Mouse (Mus musculus) kidney, embryonic 14.5 days (tissue): ENCODE data around the gene Hrc. TPM values are rescaled to one million over a fixed set of nuclear protein-coding genes. Genes with fewer than 3 reads are reported as not detected.
A peak's percentile ranks its signal among the peaks of the same experiment; 100 is the strongest.

ENCODE experiments used
- ATAC-seq: fragments of 200-750 bp; cut with Nextera tagmentation; 2 replicates; pipeline ENCODE4 v1.8.0; 2017; ENCODE audit warnings: moderate number of reproducible peaks, mild to moderate bottlenecking, moderate TSS enrichment, moderate library complexity; ENCODE audit not compliant: low FRiP score, low TSS enrichment
- H3K27ac ChIP-seq: fragments of 300-500 bp; sonication (generic); 2 replicates; pipeline ENCODE4 v1.5.1; 2014; ENCODE audit warnings: low read depth, mild to moderate bottlenecking, low read length, moderate library complexity, mixed read lengths
- H3K27me3 ChIP-seq: fragments of 300-500 bp; sonication (generic); 2 replicates; pipeline ENCODE4 v1.6.1; 2014; ENCODE audit warnings: mild to moderate bottlenecking, low read length; ENCODE audit not compliant: control insufficient read depth, insufficient read depth
- H3K36me3 ChIP-seq: fragments of 300-500 bp; sonication (generic); 2 replicates; pipeline ENCODE4 v1.6.1; 2014; ENCODE audit warnings: low read length, mixed read lengths; ENCODE audit not compliant: control insufficient read depth, insufficient read depth
- H3K4me1 ChIP-seq: fragments of 300-500 bp; sonication (generic); 2 replicates; pipeline ENCODE4 v1.6.1; 2014; ENCODE audit warnings: low read length, mixed read lengths; ENCODE audit not compliant: control insufficient read depth, insufficient read depth
- H3K4me2 ChIP-seq: fragments of 300-500 bp; sonication (generic); replicated peaks from 2 replicates; pipeline ENCODE4 v1.6.1; 2014; ENCODE audit warnings: low read depth, mild to moderate bottlenecking, low read length
- H3K4me3 ChIP-seq: fragments of 300-500 bp; sonication (generic); 2 replicates; pipeline ENCODE4 v1.5.1; 2014; ENCODE audit warnings: mild to moderate bottlenecking, low read length
- H3K9ac ChIP-seq: fragments of 300-500 bp; sonication (generic); 2 replicates; pipeline ENCODE4 v1.6.1; 2014; ENCODE audit warnings: low read depth, mild to moderate bottlenecking, low read length, moderate library complexity
- H3K9me3 ChIP-seq: fragments of 300-500 bp; sonication (generic); 2 replicates; pipeline ENCODE4 v1.6.1; 2016; ENCODE audit warnings: low read length; ENCODE audit not compliant: control insufficient read depth
- WGBS: fragments of 180-500 bp; shearing (Covaris S2); extraction: QIAGEN DNeasy Blood & Tissue Kit; methylation state at CpG from one replicate; pipeline ENCODE4 v1.1.7; 2014; 5-methylcytosine and 5-hydroxymethylcytosine counted together
- polyA plus RNA-seq: library from polyadenylated mRNA; unstranded; fragments of >200 nt; fragmentation: Nextera tagmentation; extraction: Ambion mirVana; gene quantifications from 2 replicates; pipeline ENCODE4 v1.2.1, GENCODE M21; 2014

The Hrc gene
- polyA plus RNA-seq, 1 experiment from 2014 or later = 2.7 TPM

DNA sequence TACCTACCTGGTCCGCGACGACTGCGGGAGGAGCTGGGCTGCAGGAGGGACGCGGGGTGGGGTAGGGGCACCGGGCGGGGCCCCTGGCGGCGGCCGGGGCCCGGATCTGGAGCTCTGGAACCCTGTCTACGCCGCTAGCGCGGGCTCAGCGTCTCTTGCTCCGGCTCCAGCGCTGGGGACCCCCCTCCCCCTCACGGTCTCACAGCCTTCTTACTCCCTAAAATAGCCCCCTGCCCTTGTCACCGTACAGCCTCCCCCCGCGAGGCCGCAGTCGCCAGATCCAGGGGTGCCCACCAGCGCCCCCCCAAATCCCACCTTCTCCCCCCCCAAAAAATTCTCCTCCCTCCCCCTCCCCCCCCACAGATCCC is 31.5 kb downstream of the Hrc start, which contains the start of gene Ppfia3:
Gene Ppfia3, minus strand, starts transcription at position 368 of the 368 bp plus-strand sequence.
- Histone ChIP-seq H3K4me1 (peaks cover 28% of the 10 kb centered on the region), H3K9ac (peak within 1 kb of the TSS; percentile 54), H3K9me3 (no peaks in the 10 kb centered on the region), H3K4me3 (peak within 1 kb of the TSS; percentile 56), H3K27me3 (peaks cover 66% of the 10 kb centered on the region), H3K4me2 (peak within 1 kb of the TSS; percentile 100), H3K27ac (no peak within 1 kb of the TSS), H3K36me3 (no peaks in the 10 kb centered on the region)
- WGBS = 0% methylated on average over 7 of the region's 26 CpGs
- peak; percentile 11 for ATAC-seq

DNA sequence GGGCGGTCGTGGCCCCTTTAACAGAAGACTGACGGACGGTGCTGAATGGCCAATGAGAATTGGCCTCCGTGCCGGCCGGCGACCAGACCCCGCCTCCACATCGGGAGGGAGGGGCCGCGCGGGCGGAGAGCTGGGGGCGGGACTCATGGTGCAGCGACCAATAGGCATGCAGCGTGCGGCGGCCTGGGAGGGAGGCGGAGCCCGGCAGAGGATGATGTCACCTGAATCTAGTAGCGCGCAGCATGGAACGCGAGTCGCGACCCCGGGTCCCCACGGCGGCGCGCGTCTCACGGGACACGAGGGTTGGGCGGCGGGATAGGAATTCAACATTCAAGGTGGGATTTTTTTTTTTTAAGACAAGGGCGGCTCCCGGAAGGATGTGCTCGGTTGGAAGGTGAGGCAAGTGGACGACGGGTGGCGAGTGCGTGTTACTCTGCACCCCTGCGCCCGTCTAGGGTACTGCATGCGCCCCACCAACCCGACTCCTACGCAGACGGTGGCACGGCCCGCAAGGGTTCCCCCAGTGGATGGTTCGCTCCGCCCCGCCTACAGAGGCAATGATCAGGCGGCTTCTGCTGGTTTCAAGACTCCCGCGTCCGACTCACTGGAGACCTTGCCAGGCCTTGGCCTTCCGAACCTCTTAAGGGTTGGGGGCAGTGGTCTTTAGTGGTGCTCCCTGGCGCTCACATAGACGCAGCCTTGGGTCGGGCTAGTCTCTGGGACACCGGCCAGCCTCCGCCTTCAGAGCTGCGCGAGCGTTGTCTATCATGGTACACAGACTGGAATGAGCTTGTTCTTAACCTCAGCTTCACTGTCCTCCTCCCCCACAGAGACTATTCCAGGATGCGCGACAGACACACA is 32.2 kb downstream of the Hrc start:
- WGBS = under 1% methylated on average over 68 of the region's 70 CpGs

DNA sequence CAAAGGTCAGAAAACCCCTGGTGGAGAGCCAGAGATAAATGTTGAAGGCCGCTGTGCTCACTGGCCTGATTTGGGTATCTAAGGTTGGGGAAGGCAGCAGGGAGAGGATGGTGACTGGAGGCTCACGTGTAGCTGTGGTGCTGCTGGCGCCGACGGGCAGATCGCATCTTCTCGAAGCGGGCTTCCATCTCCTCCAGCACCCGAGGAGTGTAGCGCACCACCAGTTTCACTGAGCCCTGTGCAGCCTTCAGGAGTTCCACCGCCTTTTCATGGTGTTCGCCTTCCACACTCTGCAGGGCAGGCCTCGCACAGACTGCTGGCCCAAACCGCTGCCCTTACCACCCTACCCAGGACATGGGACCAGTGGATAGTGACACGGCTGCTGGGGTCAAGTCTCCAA is 33.1 kb downstream of the Hrc start:
- ATAC-seq = no peak
- Histone ChIP-seq H3K27me3 (peaks cover 51% of the 10 kb centered on the region), H3K9me3 (no peaks in the 10 kb centered on the region), H3K4me3 (no peak overlapping the region), H3K4me2 (no peak overlapping the region), H3K4me1 (peaks cover 24% of the 10 kb centered on the region), H3K27ac (no peak overlapping the region), H3K36me3 (peaks cover 11% of the 10 kb centered on the region; the same call in 1 of the 2 replicates), H3K9ac (no peak overlapping the region)
- WGBS = 77% methylated on average over 15 of the region's 15 CpGs

More for the DNA sequence above, 32.2 kb downstream of the Hrc start:
- Histone ChIP-seq H3K9ac (peak overlapping the region; percentile 54), H3K4me1 (peaks cover 24% of the 10 kb centered on the region), H3K36me3 (peaks cover 3% of the 10 kb centered on the region; the same call in 1 of the 2 replicates), H3K4me3 (peak overlapping the region; percentile 56), H3K27me3 (peaks cover 60% of the 10 kb centered on the region), H3K4me2 (peak overlapping the region; percentile 100), H3K27ac (no peak overlapping the region), H3K9me3 (no peaks in the 10 kb centered on the region)
- ATAC-seq = peak; percentile 85

DNA sequence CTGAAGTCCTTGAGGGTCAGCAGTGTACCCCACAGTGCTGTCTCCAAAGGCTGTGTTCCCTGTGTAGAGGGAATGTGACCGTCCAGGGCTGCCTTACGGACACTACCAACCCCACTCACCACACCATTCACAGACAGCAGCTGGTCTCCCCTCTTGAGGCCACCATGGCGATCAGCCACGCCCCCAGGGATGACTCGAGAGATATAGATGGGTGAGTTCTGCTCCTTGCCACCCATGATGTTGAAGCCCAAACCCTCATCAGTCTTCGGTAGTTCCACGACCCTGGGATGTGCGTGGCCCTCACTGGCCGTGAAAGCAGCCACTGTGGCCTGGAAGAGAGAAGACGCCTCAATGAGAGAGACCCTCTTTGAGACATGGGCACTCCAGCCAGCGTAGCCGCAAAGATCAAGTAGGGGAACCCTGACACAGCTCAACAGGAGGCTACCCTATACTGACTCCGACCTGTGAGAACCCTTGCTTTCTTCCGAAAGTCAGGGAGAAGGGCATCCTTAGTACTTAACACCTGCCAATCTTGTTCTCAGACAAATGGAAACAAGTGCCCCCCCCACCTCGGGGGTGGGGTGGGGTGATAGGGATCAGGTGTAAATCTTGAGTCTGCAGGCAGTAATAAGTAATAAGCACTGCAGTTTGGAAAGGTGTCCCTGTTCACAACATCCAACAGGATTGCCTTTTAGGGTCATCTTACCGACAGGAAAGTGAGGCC is 34.1 kb downstream of the Hrc start:
- WGBS = 73% methylated on average over 16 of the region's 16 CpGs
- H3K4me2 ChIP-seq = no peak overlapping the region
- no peak for ATAC-seq
- H3K9me3 ChIP-seq = no peaks in the 10 kb centered on the region
- peaks cover 42% of the 10 kb centered on the region for H3K27me3 ChIP-seq
- no peak overlapping the region for H3K9ac ChIP-seq
- H3K36me3 ChIP-seq = peaks cover 20% of the 10 kb centered on the region; the same call in 1 of the 2 replicates
- no peak overlapping the region for H3K27ac ChIP-seq
- peak overlapping the region; percentile 46; the same call in 1 of the 2 replicates for H3K4me3 ChIP-seq
- peaks cover 24% of the 10 kb centered on the region for H3K4me1 ChIP-seq

DNA sequence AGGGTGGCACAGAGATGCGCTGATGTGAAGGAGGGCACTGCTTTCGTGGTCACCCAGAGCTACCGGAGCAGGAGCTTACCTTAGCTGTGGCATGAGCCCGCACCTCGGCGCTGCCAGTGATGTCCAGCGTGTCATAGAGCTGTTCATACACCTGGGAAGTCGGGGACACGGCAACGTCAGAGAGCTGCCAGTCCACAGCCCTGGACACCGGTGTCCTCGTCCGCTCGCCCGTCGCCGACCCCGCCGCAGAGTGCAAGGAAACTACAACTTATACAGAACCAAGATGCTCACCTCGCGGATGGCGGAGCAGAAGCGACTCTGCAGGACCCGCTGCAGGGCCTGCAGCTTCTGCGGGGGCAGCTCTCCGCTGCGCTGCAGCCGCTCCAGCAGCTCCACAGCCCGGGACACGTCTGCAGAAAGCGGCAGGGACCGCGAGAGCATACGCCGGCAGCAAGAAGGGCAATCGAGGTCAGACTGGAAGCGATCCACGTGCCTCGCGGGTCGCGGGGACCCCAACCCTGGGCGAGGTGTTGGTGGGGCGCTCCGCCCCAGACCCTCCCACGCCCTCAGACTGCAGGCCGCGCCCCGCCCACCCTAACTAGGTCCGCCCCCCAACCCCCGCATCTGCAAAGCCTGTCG is 34.9 kb downstream of the Hrc start:
- ATAC-seq = no peak
- Histone ChIP-seq H3K9me3 (no peaks in the 10 kb centered on the region), H3K9ac (peak overlapping the region; percentile 32; the same call in 1 of the 2 replicates), H3K27ac (no peak overlapping the region), H3K4me3 (peak overlapping the region; percentile 46), H3K27me3 (peaks cover 36% of the 10 kb centered on the region), H3K36me3 (peaks cover 26% of the 10 kb centered on the region; the same call in 1 of the 2 replicates), H3K4me2 (peak overlapping the region; percentile 94), H3K4me1 (peaks cover 24% of the 10 kb centered on the region)
- 6% methylated on average over 51 of the region's 52 CpGs for WGBS

DNA sequence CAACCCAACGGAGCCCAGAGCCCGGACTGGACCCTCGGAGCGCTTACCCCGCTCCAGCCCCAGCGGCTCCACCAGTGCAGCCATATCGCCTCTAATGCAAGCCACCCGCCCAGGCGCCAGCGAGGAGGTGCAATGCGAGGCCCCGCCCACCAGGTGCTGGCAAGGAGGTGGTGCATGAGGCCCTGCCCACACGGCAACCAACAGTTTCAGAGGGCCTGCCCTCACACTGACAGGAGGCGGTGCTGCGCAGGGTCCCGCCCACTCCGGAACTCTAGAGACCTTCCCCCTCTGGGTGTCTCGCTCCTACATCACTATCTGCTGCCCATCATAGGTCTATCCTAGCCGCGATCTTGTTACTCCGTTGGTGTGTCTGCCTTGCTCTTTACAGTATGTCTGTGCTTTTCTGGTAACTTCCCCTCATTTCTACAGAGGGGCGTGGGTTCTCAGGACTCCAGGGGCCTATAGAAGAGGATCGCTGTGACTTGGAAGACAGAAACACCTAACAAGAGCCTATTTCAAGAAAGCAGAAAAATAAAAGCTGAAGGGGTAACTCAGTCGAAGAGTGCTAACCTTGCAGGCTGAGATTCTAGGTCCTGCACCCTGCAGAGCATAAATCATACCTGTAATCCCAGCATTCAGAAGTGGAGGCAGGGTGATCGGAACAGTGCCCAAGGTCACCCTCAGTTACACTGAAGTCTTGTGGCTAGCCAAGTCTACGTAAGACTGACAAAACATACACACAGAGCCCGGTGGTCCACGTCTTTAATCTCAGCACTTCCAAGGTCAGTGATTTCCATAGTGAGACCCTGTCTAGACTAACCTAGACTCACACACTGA is 35.6 kb downstream of the Hrc start, which contains the start of gene Lin7b:
Gene Lin7b, minus strand, starts transcription at position 109 of the 837 bp plus-strand sequence.
- Histone ChIP-seq H3K9ac (peak within 1 kb of the TSS; percentile 32; the same call in 1 of the 2 replicates), H3K4me1 (peaks cover 24% of the 10 kb centered on the region), H3K4me2 (peak within 1 kb of the TSS; percentile 94), H3K27me3 (peaks cover 29% of the 10 kb centered on the region), H3K27ac (no peak within 1 kb of the TSS), H3K36me3 (peaks cover 32% of the 10 kb centered on the region), H3K4me3 (peak within 1 kb of the TSS; percentile 46), H3K9me3 (no peaks in the 10 kb centered on the region)
- 10% methylated on average over 28 of the region's 28 CpGs for WGBS
- ATAC-seq = peak; percentile 75

DNA sequence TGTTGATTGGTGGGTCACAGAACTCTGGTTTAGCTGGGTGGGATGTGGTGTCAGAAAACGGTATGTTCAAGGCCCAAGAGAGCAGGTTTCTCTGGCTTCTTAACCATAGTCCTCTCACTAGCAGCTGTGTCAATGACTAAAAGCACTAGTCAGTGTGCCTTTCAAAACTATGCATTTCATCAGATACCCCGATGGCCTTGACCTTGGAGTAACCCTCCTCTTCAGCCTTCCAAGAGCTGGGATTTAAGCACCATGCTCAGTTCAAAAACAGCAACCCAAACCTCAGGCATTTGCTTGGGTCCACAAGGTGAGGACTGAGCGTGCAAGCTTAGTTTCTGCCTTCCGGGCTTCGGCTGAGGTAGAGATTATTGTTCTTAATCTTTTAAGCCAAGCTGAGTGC is 37.3 kb downstream of the Hrc start:
- no peaks in the 10 kb centered on the region for H3K9me3 ChIP-seq
- no peak overlapping the region for H3K4me3 ChIP-seq
- WGBS = 88% methylated on average over 5 of the region's 5 CpGs
- peaks cover 19% of the 10 kb centered on the region for H3K4me1 ChIP-seq
- no peak overlapping the region for H3K4me2 ChIP-seq
- H3K36me3 ChIP-seq = peaks cover 49% of the 10 kb centered on the region
- H3K27me3 ChIP-seq = peaks cover 20% of the 10 kb centered on the region
- H3K27ac ChIP-seq = no peak overlapping the region
- no peak overlapping the region for H3K9ac ChIP-seq
- ATAC-seq = no peak

DNA sequence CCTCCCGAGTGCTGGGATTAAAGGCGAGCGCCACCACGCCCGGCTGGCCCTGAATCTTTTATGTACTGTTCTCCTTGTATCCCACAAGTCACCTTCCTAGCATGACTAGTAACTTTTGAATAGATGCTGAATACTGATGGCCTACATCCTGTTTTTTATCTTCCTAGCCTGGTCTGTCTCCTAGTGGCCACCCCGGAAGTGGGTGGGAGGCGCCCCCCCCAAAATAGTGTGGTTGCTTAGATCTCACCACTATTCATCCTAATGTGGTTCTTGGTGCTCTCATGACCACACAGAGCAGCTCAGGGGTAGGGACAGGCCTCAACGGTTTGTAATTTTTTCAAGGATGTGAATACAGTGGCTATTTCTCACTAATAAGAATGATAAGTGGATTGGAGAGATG is 39.5 kb downstream of the Hrc start:
- no peak overlapping the region for H3K27ac ChIP-seq
- 96% methylated on average over 8 of the region's 8 CpGs for WGBS
- peaks cover 7% of the 10 kb centered on the region; the same call in 1 of the 2 replicates for H3K27me3 ChIP-seq
- peaks cover 71% of the 10 kb centered on the region for H3K36me3 ChIP-seq
- H3K9me3 ChIP-seq = no peaks in the 10 kb centered on the region
- H3K4me1 ChIP-seq = peaks cover 11% of the 10 kb centered on the region; the same call in 1 of the 2 replicates
- no peak for ATAC-seq
- H3K9ac ChIP-seq = no peak overlapping the region
- no peak overlapping the region for H3K4me2 ChIP-seq
- no peak overlapping the region for H3K4me3 ChIP-seq
